7 mouse cellular contexts compared by ENCODE assay signal in genomic region chr4:114637120-114637519, GRCm38 (mm10).
DNase-seq lines count a peak whose midpoint lies in the region; ATAC-seq lines count a peak whose summit lies in the region.

No protein-coding gene starts in this region.

- no peak for ATAC-seq in limb, embryonic 11.5 days (ENCODE audit: insufficient number of reproducible peaks, low FRiP score, low TSS enrichment, low read depth)

- H3K9me3 ChIP-seq in limb, embryonic 11.5 days (ENCODE audit: control insufficient read depth, low read length) = no peaks in the 10 kb centered on the region
- H3K9me3 ChIP-seq in limb, embryonic 10.5 days (replicated peaks) = no peaks in the 10 kb centered on the region

- no peak overlapping the region for H3K4me2 ChIP-seq in limb, embryonic 11.5 days (ENCODE audit: low read depth, severe bottlenecking)

- no peaks in the 10 kb centered on the region for H3K36me3 ChIP-seq in limb, embryonic 11.5 days (ENCODE audit: control insufficient read depth, insufficient read depth, low read length)
- no peaks in the 10 kb centered on the region for H3K36me3 ChIP-seq in limb, embryonic 10.5 days

- WGBS in limb, embryonic 11.5 days = 22% methylated on average over 3 of the region's 3 CpGs
- WGBS in limb, embryonic 10.5 days = 17% methylated on average over 3 of the region's 3 CpGs

- no peaks in the 10 kb centered on the region for H3K4me1 ChIP-seq in limb, embryonic 11.5 days (ENCODE audit: control insufficient read depth, insufficient read depth, low read length)
- no peaks in the 10 kb centered on the region for H3K4me1 ChIP-seq in limb, embryonic 10.5 days

- H3K4me3 ChIP-seq in limb, embryonic 11.5 days (ENCODE audit: low read depth, low read length) = no peak overlapping the region
- H3K4me3 ChIP-seq in limb, embryonic 10.5 days = no peak overlapping the region

- DNase-seq in limb, embryonic 11.5 days (ENCODE audit: low spot score) = peak; percentile 65
- no peak for DNase-seq in limb, embryonic 10.5 days (ENCODE audit: low spot score)
- DNase-seq in MEL-GATA-1-ER (ENCODE audit: extremely low read depth, low read depth) = peak; percentile 12
- DNase-seq in c-Kit-positive CD71-positive TER-119-negative erythroid progenitor cells, embryonic 14.5 days (ENCODE audit: low read depth) = peak; percentile 6
- peak; percentile 50 to 55 for DNase-seq in kidney, postnatal 36 days
- no peak for DNase-seq in layer of hippocampus, adult 9-11 months
- no peak for DNase-seq in urinary bladder, adult 2 months (ENCODE audit: low spot score)

- H3K9ac ChIP-seq in limb, embryonic 11.5 days (ENCODE audit: low read length) = no peak overlapping the region

- H3K27me3 ChIP-seq in limb, embryonic 11.5 days (ENCODE audit: control insufficient read depth, insufficient read depth, low read length) = peaks cover 24% of the 10 kb centered on the region
- peaks cover 85% of the 10 kb centered on the region for H3K27me3 ChIP-seq in limb, embryonic 10.5 days (ENCODE audit: low read depth, poor library complexity, severe bottlenecking)

- no peak overlapping the region for H3K27ac ChIP-seq in limb, embryonic 11.5 days (replicated peaks; ENCODE audit: low read depth, low read length)
- H3K27ac ChIP-seq in limb, embryonic 10.5 days = no peak overlapping the region

Comparison
In these comparisons a context has a peak if more than half of its experiments do, and no peak if none do; other contexts are left out.
1. DNase-seq: peak in limb, embryonic 11.5 days (single experiment), MEL-GATA-1-ER (single experiment), c-Kit-positive CD71-positive TER-119-negative erythroid progenitor cells, embryonic 14.5 days (single experiment) and kidney, postnatal 36 days (2 of 2); none in limb, embryonic 10.5 days (single experiment), layer of hippocampus, adult 9-11 months (single experiment) and urinary bladder, adult 2 months (single experiment).